Mouse (Mus musculus) embryonic fibroblast, embryonic 13.5 days (primary cell): ENCODE measurements around the gene Adgrb2.

Experiments
- CTCF ChIP-seq: IDR thresholded peaks from 2 replicates; pipeline ENCODE4 v1.5.1; 2011; ENCODE audit warnings: mild to moderate bottlenecking, control low read depth, low read length, moderate library complexity, borderline replicate concordance; ENCODE audit not compliant: insufficient read depth
- POLR2A ChIP-seq: IDR thresholded peaks from 2 replicates; pipeline ENCODE4 v1.6.1; 2011; ENCODE audit warnings: low read depth, mild to moderate bottlenecking, control low read depth, low read length, moderate library complexity

GRCm38 (mm10) chr4:130002157-130002556 is 17.5 kb downstream of the Adgrb2 start:
- TF ChIP-seq CTCF (no peak), POLR2A (no peak)
